Mouse (Mus musculus) limb, embryonic 14.5 days (tissue): ENCODE measurements at regions not wholly inside any gene's neighbourhood (a gene's known extent, or its start where the extent isn't known, plus 50 kb on each side); places are given as distances from the start of the nearest gene placed in this dataset.

ENCODE experiments used
- ATAC-seq: fragments of 200-750 bp; cut with Nextera tagmentation; 2 replicates; pipeline ENCODE4 v1.8.0; 2017; ENCODE audit warnings: low read depth, moderate number of reproducible peaks, moderate TSS enrichment; ENCODE audit not compliant: low FRiP score
- DNase-seq: peaks from one replicate; pipeline ENCODE4 v3.0.0-alpha.2; 2015; ENCODE audit warnings: low spot score
- H3K27ac ChIP-seq: fragments of 300-500 bp; sonication (generic); replicated peaks from 2 replicates; pipeline ENCODE4 v1.5.1; 2014; ENCODE audit warnings: low read depth, mild to moderate bottlenecking, low read length, moderate library complexity, mixed read lengths
- H3K27me3 ChIP-seq: fragments of 300-500 bp; sonication (generic); 2 replicates; pipeline ENCODE4 v1.6.1; 2014; ENCODE audit warnings: low read length, mixed read lengths; ENCODE audit not compliant: control insufficient read depth, insufficient read depth
- H3K36me3 ChIP-seq: fragments of 300-500 bp; sonication (generic); 2 replicates; pipeline ENCODE4 v1.6.1; 2014; ENCODE audit warnings: mild to moderate bottlenecking, low read length, moderate library complexity, mixed read lengths; ENCODE audit not compliant: control insufficient read depth, insufficient read depth
- H3K4me1 ChIP-seq: fragments of 300-500 bp; sonication (generic); 2 replicates; pipeline ENCODE4 v1.6.1; 2014; ENCODE audit warnings: antibody characterized with exemption, low read length, mixed read lengths; ENCODE audit not compliant: control insufficient read depth, insufficient read depth
- H3K4me2 ChIP-seq: fragments of 300-500 bp; sonication (generic); replicated peaks from 2 replicates; pipeline ENCODE4 v1.6.1; 2014; ENCODE audit warnings: low read depth, mild to moderate bottlenecking, low read length, moderate library complexity; ENCODE audit not compliant: severe bottlenecking
- H3K4me3 ChIP-seq: fragments of 300-500 bp; sonication (generic); replicated peaks from 2 replicates; pipeline ENCODE4 v1.5.1; 2014; ENCODE audit warnings: low read length
- H3K9ac ChIP-seq: fragments of 300-500 bp; sonication (generic); 2 replicates; pipeline ENCODE4 v1.6.1; 2014; ENCODE audit warnings: mild to moderate bottlenecking, low read depth, low read length, moderate library complexity; ENCODE audit not compliant: severe bottlenecking
- H3K9me3 ChIP-seq: fragments of 300-500 bp; sonication (generic); 2 replicates; pipeline ENCODE4 v1.6.1; 2016; ENCODE audit warnings: low read length; ENCODE audit not compliant: control insufficient read depth
- POLR2A ChIP-seq: fragments of 200-500 bp; IDR thresholded peaks from 2 replicates; pipeline ENCODE4 v1.8.0; 2012; ENCODE audit warnings: inconsistent platforms, mild to moderate bottlenecking, moderate library complexity, borderline replicate concordance; ENCODE audit not compliant: insufficient read depth, insufficient read length; ENCODE audit errors: extremely low read depth
- WGBS: fragments of 180-500 bp; shearing (Covaris S2); extraction: QIAGEN DNeasy Blood & Tissue Kit; methylation state at CpG from one replicate; pipeline ENCODE4 v1.1.7; 2014; 5-methylcytosine and 5-hydroxymethylcytosine counted together

- H3K27me3 ChIP-seq: no peaks in the 10 kb centered on the region
- no peak overlapping the region for H3K9ac ChIP-seq
- no peak overlapping the region for H3K4me3 ChIP-seq
- no peak overlapping the region for H3K27ac ChIP-seq
- no peaks in the 10 kb centered on the region for H3K36me3 ChIP-seq
- ATAC-seq (no peak), DNase-seq (no peak)
- H3K9me3 ChIP-seq: no peaks in the 10 kb centered on the region
- 90% methylated on average over 2 of the region's 2 CpGs for WGBS
- no peaks in the 10 kb centered on the region for H3K4me1 ChIP-seq
- H3K4me2 ChIP-seq: no peak overlapping the region
- TF ChIP-seq POLR2A: no peak
Measured at GRCm38 (mm10) chr13:72258794-72259193, 295.3 kb upstream of the Irx1 start.

- 82% methylated on average over 3 of the region's 3 CpGs for WGBS
- H3K4me2 ChIP-seq: no peak overlapping the region
- ATAC-seq: no peak
Measured at GRCm38 (mm10) chr13:72264416-72264815, 300.9 kb upstream of the Irx1 start.

GRCm38 (mm10) chr13:72265116-72265515, 301.6 kb upstream of the Irx1 start:
- WGBS: 89% methylated on average over 7 of the region's 7 CpGs
- no peaks in the 10 kb centered on the region for H3K9me3 ChIP-seq
- H3K27me3 ChIP-seq: no peaks in the 10 kb centered on the region
- TF ChIP-seq POLR2A: no peak
- no peak for ATAC-seq
- H3K4me2 ChIP-seq: no peak overlapping the region
- H3K27ac ChIP-seq: no peak overlapping the region
- DNase-seq: no peak
- no peaks in the 10 kb centered on the region for H3K36me3 ChIP-seq
- H3K9ac ChIP-seq: no peak overlapping the region
- H3K4me1 ChIP-seq: no peaks in the 10 kb centered on the region
- H3K4me3 ChIP-seq: no peak overlapping the region

More at GRCm38 (mm10) chr13:72264416-72264815, 300.9 kb upstream of the Irx1 start:
- Histone ChIP-seq H3K27me3 (no peaks in the 10 kb centered on the region), H3K36me3 (no peaks in the 10 kb centered on the region), H3K27ac (no peak overlapping the region), H3K4me1 (no peaks in the 10 kb centered on the region), H3K9ac (no peak overlapping the region), H3K4me3 (no peak overlapping the region), H3K9me3 (no peaks in the 10 kb centered on the region)
- TF ChIP-seq POLR2A: no peak
- DNase-seq: no peak

GRCm38 (mm10) chr13:72265650-72266049, 302.1 kb upstream of the Irx1 start:
- no peak for TF ChIP-seq POLR2A
- Histone ChIP-seq H3K4me2 (no peak overlapping the region), H3K4me3 (no peak overlapping the region), H3K9me3 (no peaks in the 10 kb centered on the region), H3K4me1 (no peaks in the 10 kb centered on the region), H3K27ac (no peak overlapping the region), H3K9ac (no peak overlapping the region), H3K36me3 (no peaks in the 10 kb centered on the region), H3K27me3 (no peaks in the 10 kb centered on the region)
- DNase-seq (no peak), ATAC-seq (no peak)
- WGBS: 76% methylated on average over 11 of the region's 11 CpGs

- ATAC-seq (no peak), DNase-seq (no peak)
- H3K4me2 ChIP-seq: no peak overlapping the region
- no peaks in the 10 kb centered on the region for H3K9me3 ChIP-seq
- no peaks in the 10 kb centered on the region for H3K4me1 ChIP-seq
- no peaks in the 10 kb centered on the region for H3K27me3 ChIP-seq
- TF ChIP-seq POLR2A: no peak
- no peak overlapping the region for H3K27ac ChIP-seq
- no peak overlapping the region for H3K4me3 ChIP-seq
- WGBS: 60% methylated on average over 12 of the region's 12 CpGs
- no peaks in the 10 kb centered on the region for H3K36me3 ChIP-seq
- H3K9ac ChIP-seq: no peak overlapping the region
Measured at GRCm38 (mm10) chr13:72266174-72266768, 302.7 kb upstream of the Irx1 start.

- H3K36me3 ChIP-seq: no peaks in the 10 kb centered on the region
- H3K9ac ChIP-seq: no peak overlapping the region
- H3K27me3 ChIP-seq: no peaks in the 10 kb centered on the region
- no peak overlapping the region for H3K4me2 ChIP-seq
- WGBS: 30% methylated on average over 2 of the region's 2 CpGs
- no peak overlapping the region for H3K27ac ChIP-seq
- H3K4me1 ChIP-seq: no peaks in the 10 kb centered on the region
- DNase-seq (no peak), ATAC-seq (no peak)
- H3K4me3 ChIP-seq: no peak overlapping the region
- no peaks in the 10 kb centered on the region for H3K9me3 ChIP-seq
- TF ChIP-seq POLR2A: no peak
Measured at GRCm38 (mm10) chr13:72280343-72280742, 316.8 kb upstream of the Irx1 start.
